Mouse (Mus musculus) ES-E14 (cell line): ENCODE measurements around the gene Arhgap24.

Source experiments
- CHD2 ChIP-seq: IDR thresholded peaks from 2 replicates; pipeline ENCODE4 v1.6.1; 2014; ENCODE audit warnings: mild to moderate bottlenecking, low read depth, low read length, inconsistent platforms
- HCFC1 ChIP-seq: IDR thresholded peaks from 2 replicates; pipeline ENCODE4 v1.6.1; 2012; ENCODE audit warnings: low read length, inconsistent platforms, borderline replicate concordance; ENCODE audit not compliant: insufficient read depth
- MAFK ChIP-seq: IDR thresholded peaks from 2 replicates; pipeline ENCODE4 v1.6.1; 2014; ENCODE audit warnings: mild to moderate bottlenecking, low read depth, low read length, inconsistent platforms; ENCODE audit not compliant: insufficient read depth
- ZNF384 ChIP-seq: IDR thresholded peaks from 2 replicates; pipeline ENCODE4 v1.6.1; 2012; ENCODE audit warnings: low read depth, low read length, inconsistent platforms

DNA sequence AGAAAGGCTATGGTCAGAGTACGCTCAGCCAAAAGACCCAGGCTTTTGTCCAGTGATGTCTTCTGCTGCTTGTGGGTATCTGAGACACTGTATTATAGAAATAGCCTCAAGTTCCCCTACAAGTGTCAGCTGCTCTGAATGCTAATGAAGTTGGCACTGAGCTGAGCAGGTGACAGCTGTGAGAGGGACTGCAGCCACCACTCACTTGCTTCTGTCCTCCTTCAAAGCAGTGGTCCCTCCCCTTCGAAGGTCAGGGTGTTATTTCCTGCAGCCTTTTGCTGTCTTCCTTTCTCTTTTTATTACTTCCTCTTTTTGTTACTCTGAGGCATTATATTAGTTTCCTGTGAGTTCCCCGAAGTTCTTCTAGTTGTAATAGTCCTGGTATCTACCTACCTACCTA lies 16.0 kb downstream of the Arhgap24 start:
- TF ChIP-seq CHD2 (no peak), HCFC1 (no peak), ZNF384 (no peak), MAFK (no peak)
